Mouse (Mus musculus) megakaryocyte, embryonic 14.5 days (primary cell): ENCODE results near the gene Taok2.

ENCODE experiments used
- FLI1 ChIP-seq: IDR thresholded peaks from 2 replicates; pipeline ENCODE4 v1.6.1; 2012; ENCODE audit warnings: low read length, inconsistent platforms, mixed read lengths
- GATA1 ChIP-seq: IDR thresholded peaks from 3 replicates; pipeline ENCODE4 v1.6.1; 2012; ENCODE audit warnings: mixed read lengths, low read length, inconsistent platforms, borderline replicate concordance

GRCm38 (mm10) chr7:126847116-126847420 is 37.4 kb downstream of the Taok2 start, which contains the start of gene Doc2a:
- TF ChIP-seq GATA1 (no peak), FLI1 (no peak)
